Mouse (Mus musculus) stomach, embryonic 14.5 days (tissue): ENCODE data around the gene Zfp609. TPM values are rescaled to one million over a fixed set of nuclear protein-coding genes. Genes with fewer than 3 reads are reported as not detected.
"Not testable (repeated sequence)": the region's sequence is repeated elsewhere in the genome, so short reads cannot be mapped to it uniquely, and the experiment has no call there.

Source experiments
- ATAC-seq: fragments of 200-750 bp; cut with Nextera tagmentation; 2 replicates; pipeline ENCODE4 v1.8.0; 2017; ENCODE audit warnings: low read depth, moderate TSS enrichment; ENCODE audit not compliant: insufficient number of reproducible peaks, insufficient read depth, low FRiP score
- H3K27ac ChIP-seq: fragments of 300-500 bp; sonication (generic); 2 replicates; pipeline ENCODE4 v1.5.1; 2014; ENCODE audit warnings: mild to moderate bottlenecking, low read length, moderate library complexity, mixed read lengths
- H3K27me3 ChIP-seq: fragments of 300-500 bp; sonication (generic); 2 replicates; pipeline ENCODE4 v1.6.1; 2014; ENCODE audit warnings: low read length, control low read depth, mixed read lengths; ENCODE audit not compliant: control insufficient read depth, insufficient read depth
- H3K36me3 ChIP-seq: fragments of 300-500 bp; sonication (generic); 2 replicates; pipeline ENCODE4 v1.6.1; 2014; ENCODE audit warnings: mild to moderate bottlenecking, control low read depth, low read length, moderate library complexity, mixed read lengths; ENCODE audit not compliant: control insufficient read depth, insufficient read depth
- H3K4me1 ChIP-seq: fragments of 300-500 bp; sonication (generic); 2 replicates; pipeline ENCODE4 v1.6.1; 2014; ENCODE audit warnings: low read length, control low read depth, mixed read lengths; ENCODE audit not compliant: control insufficient read depth, insufficient read depth
- H3K4me2 ChIP-seq: fragments of 300-500 bp; sonication (generic); replicated peaks from 2 replicates; pipeline ENCODE4 v1.6.1; 2014; ENCODE audit warnings: low read depth, low read length, control low read depth
- H3K4me3 ChIP-seq: fragments of 300-500 bp; sonication (generic); 2 replicates; pipeline ENCODE4 v1.5.1; 2014; ENCODE audit warnings: low read depth, low read length, control low read depth
- H3K9ac ChIP-seq: fragments of 300-500 bp; sonication (generic); replicated peaks from 2 replicates; pipeline ENCODE4 v1.6.1; 2014; ENCODE audit warnings: low read depth, mild to moderate bottlenecking, control low read depth, low read length, moderate library complexity, mixed read lengths
- H3K9me3 ChIP-seq: fragments of 300-500 bp; sonication (generic); 2 replicates; pipeline ENCODE4 v1.6.1; 2016; ENCODE audit warnings: low read depth, low read length, control low read depth; ENCODE audit not compliant: control insufficient read depth
- WGBS: fragments of 180-500 bp; shearing (Covaris S2); extraction: QIAGEN DNeasy Blood & Tissue Kit; methylation state at CpG from one replicate; pipeline ENCODE4 v1.1.7; 2014; 5-methylcytosine and 5-hydroxymethylcytosine counted together
- polyA plus RNA-seq: library from polyadenylated mRNA; unstranded; fragments of >200 nt; fragmentation: Nextera tagmentation; extraction: Ambion mirVana; gene quantifications from 2 replicates; pipeline ENCODE4 v1.2.1, GENCODE M21; 2014

Gene Zfp609
- polyA plus RNA-seq, 1 experiment from 2014 or later: 8.7 TPM

- H3K4me1 ChIP-seq: peaks cover 29% of the 10 kb centered on the region; the same call in 1 of the 2 replicates
- no peaks in the 10 kb centered on the region for H3K27me3 ChIP-seq
- no peak for ATAC-seq
- H3K9ac ChIP-seq: no peak overlapping the region
- H3K4me3 ChIP-seq: no peak overlapping the region
- H3K9me3 ChIP-seq: no peaks in the 10 kb centered on the region
- 93% methylated on average over 3 of the region's 3 CpGs for WGBS
- no peak overlapping the region for H3K27ac ChIP-seq
- no peak overlapping the region for H3K4me2 ChIP-seq
- peaks cover 14% of the 10 kb centered on the region for H3K36me3 ChIP-seq
Measured at GRCm38 (mm10) chr9:65789788-65790187, 37.6 kb downstream of the Zfp609 start.

GRCm38 (mm10) chr9:65788556-65788955 is 38.8 kb downstream of the Zfp609 start:
- Histone ChIP-seq H3K27me3 (no peaks in the 10 kb centered on the region), H3K36me3 (peaks cover 4% of the 10 kb centered on the region; the same call in 1 of the 2 replicates), H3K4me1 (peaks cover 29% of the 10 kb centered on the region; the same call in 1 of the 2 replicates), H3K27ac (no peak overlapping the region), H3K4me2 (no peak overlapping the region), H3K4me3 (no peak overlapping the region), H3K9me3 (no peaks in the 10 kb centered on the region), H3K9ac (no peak overlapping the region)
- WGBS: 60% methylated on average over 4 of the region's 4 CpGs
- no peak for ATAC-seq

GRCm38 (mm10) chr9:65787829-65788344 is 39.5 kb downstream of the Zfp609 start:
- H3K27ac ChIP-seq: no peak overlapping the region
- H3K27me3 ChIP-seq: no peaks in the 10 kb centered on the region
- H3K36me3 ChIP-seq: peaks cover under 1% of the 10 kb centered on the region; the same call in 1 of the 2 replicates
- no peaks in the 10 kb centered on the region for H3K9me3 ChIP-seq
- peaks cover 29% of the 10 kb centered on the region; the same call in 1 of the 2 replicates for H3K4me1 ChIP-seq
- H3K9ac ChIP-seq: no peak overlapping the region
- H3K4me2 ChIP-seq: no peak overlapping the region
- ATAC-seq: no peak
- WGBS: 68% methylated on average over 4 of the region's 4 CpGs
- H3K4me3 ChIP-seq: no peak overlapping the region

- Histone ChIP-seq H3K9me3 (no peaks in the 10 kb centered on the region), H3K4me1 (peaks cover 29% of the 10 kb centered on the region; the same call in 1 of the 2 replicates), H3K4me3 (no peak overlapping the region), H3K9ac (no peak overlapping the region), H3K4me2 (no peak overlapping the region), H3K36me3 (no peaks in the 10 kb centered on the region), H3K27me3 (no peaks in the 10 kb centered on the region), H3K27ac (no peak overlapping the region)
- 0 out of 2 replicates have a peak, but pooled peaks have one; percentile 69 for ATAC-seq
- 48% methylated on average over 8 of the region's 8 CpGs for WGBS
Measured at GRCm38 (mm10) chr9:65786885-65787787, 40.2 kb downstream of the Zfp609 start.

GRCm38 (mm10) chr9:65785772-65786368 is 41.5 kb downstream of the Zfp609 start:
- H3K4me1 ChIP-seq: peaks cover 17% of the 10 kb centered on the region; the same call in 1 of the 2 replicates
- H3K27ac ChIP-seq: no peak overlapping the region
- H3K36me3 ChIP-seq: no peaks in the 10 kb centered on the region
- WGBS: 66% methylated on average over 4 of the region's 4 CpGs
- no peak overlapping the region for H3K4me2 ChIP-seq
- ATAC-seq: no peak
- no peaks in the 10 kb centered on the region for H3K9me3 ChIP-seq
- H3K27me3 ChIP-seq: no peaks in the 10 kb centered on the region
- no peak overlapping the region for H3K9ac ChIP-seq
- no peak overlapping the region for H3K4me3 ChIP-seq

GRCm38 (mm10) chr9:65779619-65780018 is 47.7 kb downstream of the Zfp609 start:
- H3K9ac ChIP-seq, H3K27ac ChIP-seq, H3K4me2 ChIP-seq, H3K4me3 ChIP-seq, H3K9me3 ChIP-seq, H3K27me3 ChIP-seq, H3K36me3 ChIP-seq, ATAC-seq: not testable (repeated sequence)
- WGBS: 93% methylated on average over 3 of the region's 3 CpGs
- H3K4me1 ChIP-seq: peaks cover 11% of the 10 kb centered on the region

GRCm38 (mm10) chr9:65776874-65777432 is 50.4 kb downstream of the Zfp609 start:
- Histone ChIP-seq H3K9me3 (no peaks in the 10 kb centered on the region), H3K4me3 (no peak overlapping the region), H3K27ac (no peak overlapping the region; the same call in 1 of the 2 replicates), H3K4me1 (peaks cover 11% of the 10 kb centered on the region), H3K27me3 (no peaks in the 10 kb centered on the region), H3K9ac (no peak overlapping the region), H3K36me3 (no peaks in the 10 kb centered on the region), H3K4me2 (no peak overlapping the region)
- 11% methylated on average over 1 of the region's 1 CpGs for WGBS
- no peak for ATAC-seq

GRCm38 (mm10) chr9:65776137-65776872 is 51.1 kb downstream of the Zfp609 start:
- peaks cover 11% of the 10 kb centered on the region for H3K4me1 ChIP-seq
- H3K27ac ChIP-seq: peak overlapping the region; percentile 11; the same call in 1 of the 2 replicates
- no peaks in the 10 kb centered on the region for H3K36me3 ChIP-seq
- no peaks in the 10 kb centered on the region for H3K9me3 ChIP-seq
- no peak overlapping the region for H3K4me3 ChIP-seq
- no peak overlapping the region for H3K4me2 ChIP-seq
- H3K27me3 ChIP-seq: no peaks in the 10 kb centered on the region
- H3K9ac ChIP-seq: no peak overlapping the region
- ATAC-seq: no peak
- 22% methylated on average over 8 of the region's 8 CpGs for WGBS
